Comparison of ENCODE assay signal across 9 mouse cellular contexts in genomic region chr4:123565291-123565861, GRCm38 (mm10).
DNase-seq lines count a peak whose midpoint lies in the region; ATAC-seq and TF ChIP-seq lines count a peak whose summit lies in the region.
"Had no signal": no experiment of that assay in that cellular context is flagged by ENCODE, and none has a peak within 500 bp of the region (broad histone marks: within the 10 kb centered on the region; RNA-seq: fewer than 3 reads in every experiment).

No protein-coding gene starts in this region.

- no peak overlapping the region for H3K4me3 ChIP-seq in midbrain, embryonic 12.5 days
- H3K4me3 ChIP-seq in midbrain, embryonic 10.5 days: no peak overlapping the region
- H3K4me3 ChIP-seq in cortical plate, adult 2 months (ENCODE audit: insufficient read depth, low read length): no peak overlapping the region
- H3K4me3 ChIP-seq in hindbrain, embryonic 16.5 days (ENCODE audit: low read length): no peak overlapping the region
- H3K4me3 ChIP-seq in stomach, embryonic 15.5 days (replicated peaks): no peak overlapping the region
- no peak overlapping the region for H3K4me3 ChIP-seq in kidney, embryonic 14.5 days (ENCODE audit: low read length)

- ATAC-seq in midbrain, embryonic 12.5 days (ENCODE audit: low FRiP score, low read depth): no peak
- ATAC-seq in hindbrain, embryonic 16.5 days: peak; percentile 26; the same call in 1 of the 2 replicates
- peak; percentile 35; the same call in 1 of the 2 replicates for ATAC-seq in stomach, embryonic 15.5 days (ENCODE audit: insufficient read depth, low FRiP score, low read depth)
- ATAC-seq in kidney, embryonic 14.5 days (ENCODE audit: low FRiP score, low TSS enrichment): no peak

- no peaks in the 10 kb centered on the region for H3K36me3 ChIP-seq in midbrain, embryonic 12.5 days
- no peaks in the 10 kb centered on the region for H3K36me3 ChIP-seq in midbrain, embryonic 10.5 days
- no peaks in the 10 kb centered on the region for H3K36me3 ChIP-seq in hindbrain, embryonic 16.5 days (ENCODE audit: control insufficient read depth, insufficient read depth, low read length)
- H3K36me3 ChIP-seq in stomach, embryonic 15.5 days: no peaks in the 10 kb centered on the region
- no peaks in the 10 kb centered on the region for H3K36me3 ChIP-seq in kidney, embryonic 14.5 days (ENCODE audit: control insufficient read depth, insufficient read depth, low read length)

- 45% methylated on average over 7 of the region's 7 CpGs for WGBS in midbrain, embryonic 12.5 days
- WGBS in midbrain, embryonic 10.5 days: 47% methylated on average over 7 of the region's 7 CpGs
- 49% methylated on average over 7 of the region's 7 CpGs for WGBS in hindbrain, embryonic 16.5 days
- 28% methylated on average over 7 of the region's 7 CpGs for WGBS in stomach, embryonic 15.5 days
- 60% methylated on average over 7 of the region's 7 CpGs for WGBS in kidney, embryonic 14.5 days

- no peak overlapping the region for H3K4me2 ChIP-seq in midbrain, embryonic 12.5 days (replicated peaks)
- H3K4me2 ChIP-seq in hindbrain, embryonic 16.5 days (ENCODE audit: low read length): no peak overlapping the region
- no peak overlapping the region for H3K4me2 ChIP-seq in stomach, embryonic 15.5 days
- no peak overlapping the region for H3K4me2 ChIP-seq in kidney, embryonic 14.5 days (replicated peaks; ENCODE audit: low read depth, low read length)

- no peaks in the 10 kb centered on the region for H3K9me3 ChIP-seq in midbrain, embryonic 12.5 days
- H3K9me3 ChIP-seq in midbrain, embryonic 10.5 days (replicated peaks): no peaks in the 10 kb centered on the region
- no peaks in the 10 kb centered on the region for H3K9me3 ChIP-seq in hindbrain, embryonic 16.5 days (ENCODE audit: control insufficient read depth, low read length)
- H3K9me3 ChIP-seq in stomach, embryonic 15.5 days: no peaks in the 10 kb centered on the region
- no peaks in the 10 kb centered on the region for H3K9me3 ChIP-seq in kidney, embryonic 14.5 days (ENCODE audit: control insufficient read depth, low read length)

- H3K9ac ChIP-seq in midbrain, embryonic 12.5 days (replicated peaks): no peak overlapping the region; the same call in 1 of the 2 replicates
- H3K9ac ChIP-seq in hindbrain, embryonic 16.5 days (ENCODE audit: low read depth, low read length): no peak overlapping the region
- no peak overlapping the region for H3K9ac ChIP-seq in stomach, embryonic 15.5 days
- no peak overlapping the region for H3K9ac ChIP-seq in kidney, embryonic 14.5 days (ENCODE audit: low read depth, low read length)

- no peak for TF ChIP-seq POLR2A in cortical plate, adult 2 months (IDR thresholded peaks at IDR 0.05; ENCODE audit: extremely low read depth, insufficient read depth, low read length)

- peaks cover 17% of the 10 kb centered on the region for H3K4me1 ChIP-seq in midbrain, embryonic 12.5 days
- peaks cover 30% of the 10 kb centered on the region for H3K4me1 ChIP-seq in midbrain, embryonic 10.5 days
- H3K4me1 ChIP-seq in cortical plate, adult 2 months (ENCODE audit: control insufficient read depth, insufficient read depth, low read length): peaks cover 9% of the 10 kb centered on the region
- H3K4me1 ChIP-seq in hindbrain, embryonic 16.5 days (ENCODE audit: control insufficient read depth, insufficient read depth, low read depth, low read length): peaks cover 10% of the 10 kb centered on the region; the same call in 1 of the 2 replicates
- H3K4me1 ChIP-seq in stomach, embryonic 15.5 days: peaks cover 14% of the 10 kb centered on the region
- H3K4me1 ChIP-seq in kidney, embryonic 14.5 days (ENCODE audit: control insufficient read depth, insufficient read depth, low read length): peaks cover 8% of the 10 kb centered on the region; the same call in 1 of the 2 replicates

- TF ChIP-seq CTCF in cortical plate, adult 2 months (IDR thresholded peaks at IDR 0.05; ENCODE audit: extremely low read depth, insufficient read depth, low read length): no peak

- no peaks in the 10 kb centered on the region for H3K27me3 ChIP-seq in midbrain, embryonic 12.5 days
- H3K27me3 ChIP-seq in midbrain, embryonic 10.5 days (ENCODE audit: low read depth, poor library complexity, severe bottlenecking): no peaks in the 10 kb centered on the region
- H3K27me3 ChIP-seq in hindbrain, embryonic 16.5 days (replicated peaks; ENCODE audit: control insufficient read depth, insufficient read depth, low read length): no peaks in the 10 kb centered on the region
- H3K27me3 ChIP-seq in stomach, embryonic 15.5 days (replicated peaks): no peaks in the 10 kb centered on the region
- no peaks in the 10 kb centered on the region for H3K27me3 ChIP-seq in kidney, embryonic 14.5 days (ENCODE audit: control insufficient read depth, insufficient read depth, low read length)

- H3K27ac ChIP-seq in midbrain, embryonic 12.5 days (replicated peaks): 0 out of 2 replicates have a peak overlapping the region, but pooled peaks have one; percentile 8
- no peak overlapping the region for H3K27ac ChIP-seq in midbrain, embryonic 10.5 days (replicated peaks)
- peak overlapping the region; percentile 52 for H3K27ac ChIP-seq in cortical plate, adult 2 months (ENCODE audit: insufficient read depth, low read length)
- H3K27ac ChIP-seq in hindbrain, embryonic 16.5 days (ENCODE audit: low read depth, low read length): no peak overlapping the region
- H3K27ac ChIP-seq in stomach, embryonic 15.5 days: 0 out of 2 replicates have a peak overlapping the region, but pooled peaks have one; percentile 8
- H3K27ac ChIP-seq in kidney, embryonic 14.5 days (ENCODE audit: low read depth, low read length): no peak overlapping the region

- no peak for DNase-seq in midbrain, embryonic 10.5 days (ENCODE audit: low spot score)
- DNase-seq in frontal cortex, postnatal 36 days (ENCODE audit: low spot score in 2 of 2): no peak
- DNase-seq: adrenal gland, postnatal 36 days; gastrocnemius, postnatal 36 days had no signal

Comparison
In these comparisons a context has a peak if more than half of its experiments do, and no peak if none do; other contexts are left out.
1. H3K27ac ChIP-seq: peak in midbrain, embryonic 12.5 days (single experiment), cortical plate, adult 2 months (single experiment) and stomach, embryonic 15.5 days (single experiment); none in midbrain, embryonic 10.5 days (single experiment), hindbrain, embryonic 16.5 days (single experiment) and kidney, embryonic 14.5 days (single experiment).
2. ATAC-seq: peak in hindbrain, embryonic 16.5 days (single experiment) and stomach, embryonic 15.5 days (single experiment); none in midbrain, embryonic 12.5 days (single experiment) and kidney, embryonic 14.5 days (single experiment).